Mouse (Mus musculus) megakaryocyte, adult 5-6 weeks (primary cell): Measurements from ENCODE around the gene Mthfd1. TPM values are rescaled to one million over a fixed set of nuclear protein-coding genes. Genes with fewer than 3 reads are reported as not detected.

Source experiments
- ATAC-seq: 2 replicates; pipeline ENCODE4 v1.8.0; 2016; ENCODE audit warnings: mild to moderate bottlenecking, inconsistent platforms; ENCODE audit not compliant: poor library complexity, severe bottlenecking
- total RNA-seq, 2 experiments: library from RNA; stranded (forward) in 1 of 2; stranded (reverse) in 1 of 2; fragments of 153-499, 151-499 nt in 1 of 2; fragments of 221-1000, 200-1000 nt in 1 of 2; gene quantifications; 2 replicates each; pipeline versions ENCODE4 v1.2.3 to v1.2.4; 2015 to 2017

Mthfd1 gene
- total RNA-seq, 2 experiments from 2014 or later, result 18.4 to 33.4 TPM

DNA sequence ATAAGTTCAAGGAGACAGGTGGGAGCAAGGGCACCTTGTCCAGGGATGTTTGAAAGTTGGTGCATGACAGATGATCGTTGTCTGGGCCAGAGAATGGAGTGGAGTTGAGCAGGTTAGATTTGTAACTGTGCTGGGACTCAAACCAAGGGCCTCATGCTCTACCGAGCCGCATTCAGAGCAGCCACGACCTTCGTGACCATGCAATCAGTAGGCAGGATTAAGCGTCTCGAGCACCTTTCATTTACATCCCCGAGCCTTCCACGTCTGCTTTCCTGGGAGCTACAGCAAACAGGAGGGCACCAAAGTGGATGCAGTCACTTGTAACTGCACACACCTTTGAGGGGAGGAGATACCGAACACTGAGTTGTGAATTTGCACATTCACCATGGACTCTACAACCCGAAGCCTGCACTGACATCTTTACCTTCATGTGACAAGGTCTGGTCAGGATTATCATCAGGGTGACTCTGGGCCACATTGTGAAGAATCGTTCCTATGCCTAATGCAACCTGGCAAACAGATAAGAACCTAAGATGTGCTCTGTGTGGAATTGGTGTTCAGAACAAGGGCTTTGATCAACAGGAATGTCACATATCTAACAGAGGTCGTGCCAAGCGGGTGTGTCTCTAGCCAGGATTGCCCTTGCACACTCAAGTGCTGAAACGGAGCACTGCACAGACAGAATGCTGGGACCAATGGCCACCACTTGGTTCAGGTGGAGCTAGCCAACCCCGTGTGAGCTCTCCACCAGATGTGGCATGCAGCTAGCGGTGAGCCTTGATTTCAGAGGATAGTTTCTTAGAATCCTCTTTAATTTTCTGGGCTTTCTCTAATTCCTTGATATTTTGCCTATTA, 81.2 kb downstream of the Mthfd1 start:
- no peak for ATAC-seq

DNA sequence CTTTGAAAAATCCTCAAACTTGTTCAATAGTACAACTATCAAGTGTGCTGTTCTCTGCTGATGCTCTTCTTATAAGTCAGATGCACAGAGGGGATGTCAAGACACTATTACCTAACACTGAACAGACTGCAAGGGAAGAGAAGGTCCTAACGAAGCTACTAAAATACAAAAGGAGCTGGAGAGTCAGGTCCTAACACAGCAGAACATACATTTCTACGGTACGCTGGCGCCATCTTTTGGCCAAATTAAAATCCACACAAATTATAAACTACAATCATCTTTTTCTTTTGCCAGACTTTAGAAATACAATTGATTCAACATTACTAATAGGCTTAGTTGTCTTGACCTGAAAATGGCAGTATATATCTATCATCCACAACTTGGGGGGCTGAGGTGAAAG, 86.0 kb downstream of the Mthfd1 start:
- ATAC-seq, result peak; percentile 82

DNA sequence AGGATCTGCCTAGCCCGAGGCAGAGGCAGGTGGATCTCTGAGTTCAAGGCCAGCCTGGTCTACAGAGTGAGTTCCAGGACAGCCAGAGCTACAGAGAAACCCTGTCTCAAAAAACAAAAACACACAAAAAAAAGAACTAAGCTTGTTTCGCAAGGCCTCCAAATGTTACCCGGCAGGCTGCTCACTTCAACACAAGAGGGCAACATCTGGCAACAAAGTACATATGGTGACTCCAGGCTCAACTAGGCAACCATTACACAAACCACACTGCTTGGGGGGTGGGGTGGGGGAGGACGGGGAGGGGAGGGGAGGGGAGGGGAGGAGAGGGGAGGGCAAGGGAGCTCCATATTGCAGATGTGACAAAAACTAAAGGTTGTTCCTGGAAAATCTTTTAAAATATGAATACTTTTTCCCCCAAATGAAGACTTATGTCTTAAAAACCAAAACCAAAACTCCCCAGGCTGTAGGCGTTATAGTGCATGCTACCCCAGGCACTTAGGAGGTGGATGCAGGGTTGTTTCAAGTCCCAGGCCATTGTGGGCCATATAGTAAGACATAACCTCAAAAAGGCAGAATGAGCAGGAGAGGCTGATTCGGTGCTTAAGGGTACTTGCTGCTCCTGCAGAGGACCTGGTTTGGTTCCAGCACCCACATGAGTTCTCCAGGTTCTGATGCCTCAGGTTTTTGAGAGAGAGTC, 90.8 kb downstream of the Mthfd1 start:
- peak; percentile 90 for ATAC-seq

DNA sequence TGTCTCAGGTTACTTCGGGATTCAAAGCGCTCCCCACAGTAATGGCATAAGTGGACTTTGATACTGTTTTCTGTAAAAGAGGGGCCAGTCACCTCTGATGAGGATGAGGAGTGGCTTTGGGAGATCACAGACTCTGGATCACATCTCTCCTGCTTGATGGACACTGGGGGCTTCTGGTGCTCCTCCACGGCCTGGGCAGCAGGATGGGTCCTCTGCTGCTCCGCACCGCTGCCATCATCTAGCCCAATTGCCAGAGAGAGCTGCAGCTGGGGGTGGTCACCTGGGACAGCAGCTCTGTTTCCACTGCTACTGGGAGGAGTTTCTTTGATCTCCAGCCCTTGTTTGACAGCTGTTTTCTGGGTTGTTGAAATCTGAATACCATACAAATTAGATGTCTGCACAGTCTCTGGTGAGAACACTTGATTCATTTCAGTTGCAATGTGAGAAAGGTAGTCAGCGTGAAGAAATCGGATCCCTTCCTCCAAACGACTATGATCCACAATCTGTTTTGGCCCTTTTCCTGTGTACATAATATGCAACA, 94.7 kb downstream of the Mthfd1 start:
- no peak for ATAC-seq

DNA sequence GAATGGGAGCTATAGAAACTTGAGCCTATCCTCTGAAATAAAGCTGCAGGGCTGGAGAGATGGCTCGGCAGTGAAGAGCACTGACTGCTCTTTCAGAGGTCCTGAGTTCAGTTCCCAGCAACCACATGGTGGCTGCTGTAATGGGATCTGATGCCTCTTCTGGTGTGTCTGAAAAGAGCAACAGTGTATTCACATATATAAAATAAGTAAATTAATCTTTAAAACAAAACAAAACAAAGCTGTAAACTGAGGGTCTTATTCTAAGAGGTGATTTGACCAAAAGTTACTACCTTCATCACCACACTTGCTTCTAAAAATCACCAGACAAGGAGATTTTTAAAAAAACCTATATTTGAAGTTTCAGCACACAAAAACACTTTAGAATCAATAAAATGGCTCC, 105.8 kb downstream of the Mthfd1 start:
- ATAC-seq, result no peak

DNA sequence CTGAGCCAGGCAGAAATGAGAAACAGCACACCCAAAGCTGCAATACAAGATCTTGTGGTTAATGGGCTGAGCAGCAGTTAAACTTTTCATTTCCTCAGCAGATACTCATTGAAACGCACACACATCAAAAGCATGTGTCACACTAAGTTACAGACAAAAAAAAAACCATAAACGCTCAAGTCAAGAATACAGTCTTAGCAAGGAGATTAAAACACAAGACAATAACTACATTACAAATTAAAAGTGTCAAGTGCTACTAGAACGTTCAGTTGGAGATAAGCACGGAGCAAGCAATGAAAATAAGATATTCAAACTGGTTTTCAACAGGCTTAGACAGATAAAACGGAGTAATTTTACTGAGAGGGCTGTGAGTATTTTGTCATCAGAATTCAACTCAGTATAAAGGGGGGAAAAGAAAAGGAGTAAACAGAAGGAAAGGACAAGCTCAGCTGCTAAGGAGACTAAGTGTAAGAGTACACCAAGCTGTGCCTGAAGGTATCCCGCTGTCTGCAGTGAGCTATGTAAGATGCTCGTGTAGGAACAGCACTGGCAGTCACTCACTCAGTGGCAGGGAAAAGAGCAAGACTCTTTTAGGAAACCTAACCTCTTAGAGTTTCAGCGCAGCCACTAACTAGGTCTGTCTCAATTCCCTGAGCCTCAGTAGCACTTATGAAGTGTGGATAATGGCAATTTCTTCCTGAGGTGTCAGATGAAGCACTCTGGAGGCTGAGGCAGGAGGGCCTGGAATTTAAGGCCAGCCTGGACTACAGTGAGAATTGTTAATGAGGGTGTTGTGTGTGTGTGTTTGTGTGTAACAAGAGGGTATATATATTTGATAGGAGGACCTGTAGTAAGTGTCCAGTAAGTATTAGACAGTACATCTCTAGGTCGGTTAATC, 106.6 kb downstream of the Mthfd1 start:
- peak; percentile 66; the same call in 1 of the 2 replicates for ATAC-seq

DNA sequence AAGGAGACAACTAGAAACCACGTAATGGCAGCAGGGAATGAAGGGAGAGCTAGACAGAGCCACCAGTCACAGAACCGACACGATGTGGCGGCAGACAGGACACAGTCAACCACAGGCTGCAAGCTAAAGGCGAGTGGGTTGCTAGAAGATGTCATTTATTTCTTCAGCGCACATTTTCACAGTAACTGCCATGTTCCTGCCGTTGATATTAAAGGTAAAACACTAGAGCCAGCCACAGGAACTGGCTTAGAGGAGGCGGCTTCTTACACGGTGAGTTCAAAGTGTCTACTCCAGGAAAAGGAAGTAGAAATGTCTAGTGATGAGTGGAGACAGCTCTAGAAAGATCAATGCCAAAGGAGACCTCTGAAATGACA, 107.2 kb downstream of the Mthfd1 start:
- peak; percentile 71 for ATAC-seq

DNA sequence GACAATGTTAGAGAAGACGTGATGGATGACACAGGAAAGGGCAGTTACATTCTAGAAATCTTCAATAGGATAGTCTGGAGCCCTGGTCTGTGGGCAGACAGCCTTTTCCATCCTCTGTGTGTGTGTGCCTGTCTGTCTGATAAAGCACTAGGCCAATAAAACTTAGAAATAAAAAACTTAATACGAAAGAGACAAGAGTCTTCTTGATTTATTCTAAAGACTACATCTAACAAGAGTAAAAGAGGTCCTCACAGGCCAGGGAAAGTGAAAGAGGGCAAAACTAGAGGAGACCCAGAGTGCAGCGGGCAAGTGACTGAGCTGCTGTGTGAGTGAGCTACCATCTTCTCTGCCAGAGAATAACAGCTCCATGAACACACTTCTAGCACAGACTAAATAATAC, 111.2 kb downstream of the Mthfd1 start:
- ATAC-seq, result no peak

DNA sequence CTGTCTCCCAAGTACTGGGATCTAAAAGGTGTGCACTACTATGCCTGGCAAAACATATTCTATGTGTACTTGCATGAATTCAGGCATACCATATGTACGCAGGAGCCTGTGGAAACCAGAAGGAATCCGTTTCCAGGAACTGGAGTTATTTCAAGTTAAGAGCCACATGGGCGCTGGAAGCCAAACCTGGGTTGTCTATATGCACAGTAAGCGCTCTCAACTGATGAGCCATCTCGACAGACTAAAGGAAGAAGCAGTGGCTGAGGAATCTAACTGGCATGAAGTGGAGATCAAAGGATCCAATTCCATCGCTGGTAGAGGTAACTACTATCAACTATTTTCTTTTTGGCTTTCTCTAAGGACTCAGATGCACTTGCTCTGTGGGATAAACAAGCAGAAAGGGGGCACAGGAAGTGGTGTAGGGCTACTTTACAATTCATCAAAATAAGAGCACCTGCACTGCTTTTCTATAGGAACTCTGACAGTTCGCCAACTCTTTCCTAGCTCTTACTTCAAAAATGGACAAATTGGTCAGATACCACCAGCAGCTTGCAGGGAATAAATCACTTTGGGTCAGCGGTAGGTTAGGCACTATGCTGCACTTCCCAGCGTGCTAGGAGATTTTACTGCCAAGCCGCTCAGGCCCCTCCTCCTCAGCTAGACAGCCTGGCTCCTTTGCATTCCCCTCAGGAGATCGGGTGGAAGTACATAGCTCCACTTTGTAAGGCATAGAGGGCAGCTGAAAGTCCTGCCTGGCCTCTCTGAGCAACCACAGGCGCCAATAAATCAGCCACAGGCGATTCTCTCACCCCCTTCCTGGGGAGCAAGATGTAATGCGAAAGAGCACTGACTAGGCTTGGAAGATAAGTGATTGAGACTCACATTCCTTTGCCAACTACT, 112.2 kb downstream of the Mthfd1 start:
- no peak for ATAC-seq

DNA sequence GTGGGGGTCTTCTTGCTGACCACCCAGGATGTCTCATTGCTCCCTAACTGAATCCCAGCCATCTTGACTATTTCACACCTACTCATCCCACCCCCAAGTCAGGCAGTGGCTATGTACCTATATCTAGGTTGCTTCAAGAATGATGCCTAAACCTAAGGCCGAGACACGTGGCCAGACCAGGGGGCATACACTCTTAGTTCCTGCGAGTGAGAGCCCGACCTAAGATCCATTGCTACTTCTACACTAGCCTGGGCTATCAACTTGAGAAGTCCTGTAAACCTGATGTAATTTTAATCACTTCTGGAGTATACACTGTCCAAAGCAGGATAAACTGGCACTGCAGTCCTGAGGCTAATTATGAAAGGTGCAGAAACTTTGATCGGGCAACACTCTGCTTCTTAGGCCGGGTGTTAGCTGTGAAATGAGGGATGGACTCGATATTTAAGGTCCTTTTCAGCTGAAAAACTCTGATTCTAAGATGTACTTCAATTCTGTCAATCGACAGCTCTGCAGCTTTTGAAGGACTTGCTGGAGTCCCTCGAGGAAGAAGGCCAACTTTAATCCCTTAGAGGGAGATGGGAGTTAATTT, 113.2 kb downstream of the Mthfd1 start:
- no peak for ATAC-seq

DNA sequence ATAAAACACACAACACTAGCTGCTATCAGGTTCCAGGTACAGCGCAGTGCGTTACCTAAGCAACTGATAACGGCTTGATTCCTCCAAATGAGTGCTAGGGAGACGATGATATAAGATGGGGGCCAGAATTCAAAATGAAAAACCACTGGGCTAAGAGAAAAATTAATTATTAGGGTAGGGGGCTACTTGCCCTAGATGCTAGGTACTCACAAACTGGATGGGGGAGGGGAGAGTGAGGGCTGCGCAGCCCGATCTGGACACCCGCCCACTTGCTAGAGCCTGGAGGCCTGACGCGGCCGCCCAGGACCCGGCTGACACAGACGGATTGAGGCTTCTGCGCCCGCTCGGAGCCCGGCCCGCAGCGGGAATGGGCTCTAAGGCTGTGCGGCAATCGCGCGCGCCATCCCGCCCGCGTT, 113.7 kb downstream of the Mthfd1 start:
- no peak for ATAC-seq

Other genes starting within 250 kb of the Mthfd1 start
- gene Esr2, start 78.0 kb upstream of the Mthfd1 start, total RNA-seq (2015), result not detected in 2 replicates
- not detected in 2 replicates for gene Esr2, start 78.0 kb upstream of the Mthfd1 start, total RNA-seq (2017)
- gene Tex21, start 8.6 kb upstream of the Mthfd1 start, total RNA-seq (2015), result not detected in 2 replicates
- not detected in 2 replicates for gene Tex21, start 8.6 kb upstream of the Mthfd1 start, total RNA-seq (2017)
- not detected in 2 replicates for gene Akap5, start 69.6 kb downstream of the Mthfd1 start, total RNA-seq (2015)
- gene Akap5, start 69.6 kb downstream of the Mthfd1 start, total RNA-seq (2017), result 0.08 and 0.15 TPM in 2 replicates
- 11.9 and 13.5 TPM in 2 replicates for gene Zbtb25, start 114.3 kb downstream of the Mthfd1 start, total RNA-seq (2015)
- 7.2 and 9.2 TPM in 2 replicates for gene Zbtb25, start 114.3 kb downstream of the Mthfd1 start, total RNA-seq (2017)
- 8.9 and 11.7 TPM in 2 replicates for gene Zbtb1, start 115.0 kb downstream of the Mthfd1 start, total RNA-seq (2015)
- gene Zbtb1, start 115.0 kb downstream of the Mthfd1 start, total RNA-seq (2017), result 9.1 and 10.1 TPM in 2 replicates
- gene Hspa2, start 148.9 kb downstream of the Mthfd1 start, total RNA-seq (2015), result 1.3 and 2.2 TPM in 2 replicates
- gene Hspa2, start 148.9 kb downstream of the Mthfd1 start, total RNA-seq (2017), result 4.8 and 6.7 TPM in 2 replicates
- 0.58 TPM in 1 of 2 replicates, not detected in the other for gene Ppp1r36, start 162.2 kb downstream of the Mthfd1 start, total RNA-seq (2015)
- gene Ppp1r36, start 162.2 kb downstream of the Mthfd1 start, total RNA-seq (2017), result 0.18 TPM in 1 of 2 replicates, not detected in the other